ENCODE assay signal across 15 mouse cellular contexts in genomic region chr19:12476721-12477270, GRCm38 (mm10). TPM values are rescaled to one million over a fixed set of nuclear protein-coding genes. Genes with fewer than 3 reads are reported as not detected.
A peak's percentile ranks its signal among the peaks of the same experiment; 100 is the strongest.
DNase-seq lines count a peak whose midpoint lies in the region; TF ChIP-seq lines count a peak whose summit lies in the region.
"Had no signal": no experiment of that assay in that cellular context is flagged by ENCODE, and none has a peak within 500 bp of the region (broad histone marks: within the 10 kb centered on the region; RNA-seq: fewer than 3 reads in every experiment).

No protein-coding gene starts in this region.

- TF ChIP-seq RAD21 in CH12.LX (IDR thresholded peaks at IDR 0.05; ENCODE audit: low read depth, low read length) = no peak

- peaks cover 41 to 82% of the 10 kb centered on the region in 2 experiments for H3K36me3 ChIP-seq in CH12.LX (replicated peaks in 1 of 2; ENCODE audit: control insufficient read depth in 1 of 2, insufficient read depth in 1 of 2, low read length in 1 of 2)

- H3K9me3 ChIP-seq in CH12.LX (replicated peaks; ENCODE audit: low read length) = no peaks in the 10 kb centered on the region

- TF ChIP-seq POLR2A in CH12.LX (IDR thresholded peaks at IDR 0.05; ENCODE audit: low read depth, low read length) = no peak

- no peak overlapping the region for H3K4me3 ChIP-seq in left cerebral cortex, adult 2 months
- H3K4me3 ChIP-seq in CH12.LX (replicated peaks in 1 of 3; ENCODE audit: low read depth in 2 of 3, low read length in 2 of 3, poor library complexity in 1 of 3) = no peak overlapping the region
- H3K4me3 ChIP-seq: myocyte had no signal

- peak overlapping the region; percentile 67; the same call in 1 of the 2 replicates for H3K27ac ChIP-seq in left cerebral cortex, adult 2 months
- H3K27ac ChIP-seq in CH12.LX (ENCODE audit: insufficient read depth, low read depth) = peak overlapping the region; percentile 19; the same call in 1 of the 2 replicates

- H3K9ac ChIP-seq in CH12.LX (ENCODE audit: insufficient read depth, low read depth) = no peak overlapping the region
- H3K9ac ChIP-seq: hindbrain, embryonic 14.5 days had no signal

- no peak for TF ChIP-seq CTCF in left cerebral cortex, adult 2 months (IDR thresholded peaks at IDR 0.05)
- no peak for TF ChIP-seq CTCF in CH12.LX (conservative IDR thresholded peaks at IDR 0.05 in 1 of 2, IDR thresholded peaks at IDR 0.05 in 1 of 2; ENCODE audit: low read depth in 2 of 2, low read length in 2 of 2)

- dilution Hi-C loops in CH12.LX (cut with MboI; ENCODE audit: extremely low pct_ligation_motif_present, extremely low pct_unique_long_range_greater_than_20kb, low sequenced_read_pairs) = no loop called here

- intact Hi-C loops in left cerebral cortex, adult 2 months (cut with DNase I) = loop anchor here (10.0 kb wide), 1 partner anchor 462 kb away; no protein-coding TSS in a partner anchor
- intact Hi-C loops in left cerebral cortex, postnatal 14 days (cut with DNase I) = no loop called here
- intact Hi-C loops in left cerebral cortex, postnatal 10 days (cut with DNase I) = no loop called here

- no peaks in the 10 kb centered on the region for H3K79me2 ChIP-seq in CH12.LX (replicated peaks; ENCODE audit: control insufficient read depth, extremely low read depth, insufficient read depth, poor library complexity, severe bottlenecking)

- peaks cover 28 to 78% of the 10 kb centered on the region in 2 experiments for H3K4me1 ChIP-seq in CH12.LX (ENCODE audit: control insufficient read depth in 1 of 2, insufficient read depth in 2 of 2)

- in situ Hi-C loops in CH12.LX (cut with MboI; ENCODE audit: low pct_ligation_motif_present, low pct_unique_long_range_greater_than_20kb, low sequenced_read_pairs) = loop anchor here (25.0 kb wide), 1 partner anchor 464 kb away; no protein-coding TSS in a partner anchor

- H3K27me3 ChIP-seq in CH12.LX (replicated peaks) = no peaks in the 10 kb centered on the region

- no peak overlapping the region for H3K4me2 ChIP-seq in CH12.LX (ENCODE audit: insufficient read depth, low read depth, poor library complexity, severe bottlenecking)
- H3K4me2 ChIP-seq: hindbrain, embryonic 14.5 days had no signal

- no peak for DNase-seq in left cerebral cortex, adult 2 months (ENCODE audit: extremely low spot score in 1 of 2, low spot score in 2 of 2)
- no peak for DNase-seq in left cerebral cortex, postnatal 14 days (ENCODE audit: low spot score in 2 of 2)
- no peak for DNase-seq in CH12.LX (ENCODE audit: extremely low read depth)
- peak; percentile 56 to 67 for DNase-seq in kidney, adult 8-10 months
- peak; percentile 55 for DNase-seq in testis, postnatal 14 days (ENCODE audit: low spot score)
- DNase-seq in cerebellum, adult 11-12 months = no peak
- no peak for DNase-seq in left cerebral cortex, postnatal 10 days (ENCODE audit: extremely low spot score in 1 of 2, low spot score in 2 of 2)
- no peak for DNase-seq in frontal cortex, postnatal 36 days (ENCODE audit: low spot score in 2 of 2)
- DNase-seq: adrenal gland, postnatal 25 days; cerebellum, postnatal 14 days; right cerebral cortex, postnatal 4 days had no signal

- no peak for TF ChIP-seq EP300 in CH12.LX (IDR thresholded peaks at IDR 0.05; ENCODE audit: low read length)

TF ChIP-seq in CH12.LX, 34 proteins besides CTCF, POLR2A, EP300 and RAD21:
- TF ChIP-seq SIN3A (IDR thresholded peaks at IDR 0.05; ENCODE audit: low read length) (no peak), USF1 (IDR thresholded peaks at IDR 0.05; ENCODE audit: low read depth, low read length) (no peak), USF2 (conservative IDR thresholded peaks at IDR 0.05; ENCODE audit: low read depth, low read length) (no peak), MAFK (IDR thresholded peaks at IDR 0.05; ENCODE audit: insufficient replicate concordance, low read length) (no peak), MAX (IDR thresholded peaks at IDR 0.05; ENCODE audit: low read length) (no peak), SMC3 (IDR thresholded peaks at IDR 0.05; ENCODE audit: low read depth, low read length) (no peak), HCFC1 (IDR thresholded peaks at IDR 0.05; ENCODE audit: low read depth, low read length) (no peak), JUND (conservative IDR thresholded peaks at IDR 0.05; ENCODE audit: low read depth, low read length) (no peak), CHD1 (IDR thresholded peaks at IDR 0.05; ENCODE audit: low read depth, low read length) (no peak), TBP (conservative IDR thresholded peaks at IDR 0.05; ENCODE audit: low read depth, low read length) (no peak), GABPA (IDR thresholded peaks at IDR 0.05; ENCODE audit: insufficient replicate concordance, low read depth, low read length) (no peak), MXI1 (IDR thresholded peaks at IDR 0.05; ENCODE audit: low read depth, low read length) (no peak), ELF1 (IDR thresholded peaks at IDR 0.05; ENCODE audit: low read depth, low read length) (no peak), NRF1 (IDR thresholded peaks at IDR 0.05; ENCODE audit: low read depth, low read length) (no peak), RCOR1 (conservative IDR thresholded peaks at IDR 0.05; ENCODE audit: low read depth, low read length) (no peak), TCF12 (IDR thresholded peaks at IDR 0.05; ENCODE audit: low read depth, low read length) (no peak), ZMIZ1 (IDR thresholded peaks at IDR 0.05; ENCODE audit: low read depth, low read length) (no peak), ETS1 (conservative IDR thresholded peaks at IDR 0.05; ENCODE audit: low read depth, low read length) (no peak), NELFE (IDR thresholded peaks at IDR 0.05; ENCODE audit: low read depth, low read length) (no peak)

RNA-seq across cellular contexts. Expression of gene Mpeg1, which starts 16.2 kb away (rescaled TPM):
- total RNA-seq in left cerebral cortex, adult 2 months (2021) = 1 to 10 TPM; 6.8 to 7.4 TPM
- total RNA-seq in left cerebral cortex, postnatal 14 days (2021) = 1 to 10 TPM; 5.0 to 6.2 TPM
- total RNA-seq in CH12.LX (2012; rRNA removed) = 43.8 and 53.6 TPM in 2 replicates
- 67.0 and 68.0 TPM in 2 replicates for total RNA-seq in CH12.LX (2014; rRNA removed)
- polyA plus RNA-seq in CH12.LX (2012; ENCODE audit: insufficient read length, low read depth) = 241 and 270 TPM in 2 replicates
- 1 to 10 TPM; 4.8 to 5.1 TPM for total RNA-seq in left cerebral cortex, postnatal 10 days (2021)

RNA-seq across cellular contexts. Expression of gene Dtx4, which starts 24.5 kb away (rescaled TPM):
- total RNA-seq in left cerebral cortex, adult 2 months (2021) = 10 to 100 TPM; 36.0 to 36.3 TPM
- 10 to 100 TPM; 46.5 to 52.1 TPM for total RNA-seq in left cerebral cortex, postnatal 14 days (2021)
- total RNA-seq in CH12.LX (2012; rRNA removed) (19.2 and 21.2 TPM in 2 replicates), CH12.LX (2014; rRNA removed) (15.6 and 16.4 TPM in 2 replicates)
- 28.7 and 30.5 TPM in 2 replicates for polyA plus RNA-seq in CH12.LX (2012; ENCODE audit: insufficient read length, low read depth)
- total RNA-seq in left cerebral cortex, postnatal 10 days (2021) = 10 to 100 TPM; 60.3 to 75.4 TPM

RNA-seq across cellular contexts. Expression of gene Pfpl, which starts 49.1 kb away (rescaled TPM):
- not detected for total RNA-seq in left cerebral cortex, adult 2 months (2021)
- not detected for total RNA-seq in left cerebral cortex, postnatal 14 days (2021)
- total RNA-seq in CH12.LX (2012; rRNA removed) = not detected in 2 replicates
- total RNA-seq in CH12.LX (2014; rRNA removed) = not detected in 2 replicates
- not detected in 2 replicates for polyA plus RNA-seq in CH12.LX (2012; ENCODE audit: insufficient read length, low read depth)
- under 1 TPM in 1 of 2 experiments, not detected in 1; 0.08 TPM for total RNA-seq in left cerebral cortex, postnatal 10 days (2021)
- total RNA-seq: adrenal gland, postnatal 25 days; left cerebral cortex, postnatal 36 days had no signal
- polyA plus RNA-seq: gonadal fat pad, adult 2 months; hindbrain, embryonic 14.5 days had no signal

RNA-seq across cellular contexts. Expression of gene Olfr1441, which starts 59.6 kb away (rescaled TPM):
- not detected for total RNA-seq in left cerebral cortex, adult 2 months (2021)
- total RNA-seq in left cerebral cortex, postnatal 14 days (2021) = not detected
- total RNA-seq in CH12.LX (2012; rRNA removed) (0.13 TPM in 1 of 2 replicates, not detected in the other), CH12.LX (2014; rRNA removed) (not detected in 2 replicates)
- polyA plus RNA-seq in CH12.LX (2012; ENCODE audit: insufficient read length, low read depth) = not detected in 2 replicates
- total RNA-seq in left cerebral cortex, postnatal 10 days (2021) = not detected
- total RNA-seq: adrenal gland, postnatal 25 days; left cerebral cortex, postnatal 36 days had no signal
- polyA plus RNA-seq: gonadal fat pad, adult 2 months; hindbrain, embryonic 14.5 days; myocyte had no signal

Comparison
In these comparisons a context has a peak if more than half of its experiments do, and no peak if none do; other contexts are left out.
1. DNase-seq: peak in kidney, adult 8-10 months (2 of 2) and testis, postnatal 14 days (single experiment); none in left cerebral cortex, adult 2 months (0 of 2), left cerebral cortex, postnatal 14 days (0 of 2), CH12.LX (single experiment), cerebellum, adult 11-12 months (single experiment), left cerebral cortex, postnatal 10 days (0 of 2) and frontal cortex, postnatal 36 days (0 of 2).
2. RNA of gene Mpeg1, which starts 16.2 kb away (total RNA-seq): 43.8 to 68.0 TPM in CH12.LX; 6.8 to 7.4 TPM in left cerebral cortex, adult 2 months, 5.0 to 6.2 TPM in left cerebral cortex, postnatal 14 days and 4.8 to 5.1 TPM in left cerebral cortex, postnatal 10 days; every median in the first group is over 4 times any median in the second.